8 mouse cellular contexts compared by ENCODE assay signal in the genomic region with DNA sequence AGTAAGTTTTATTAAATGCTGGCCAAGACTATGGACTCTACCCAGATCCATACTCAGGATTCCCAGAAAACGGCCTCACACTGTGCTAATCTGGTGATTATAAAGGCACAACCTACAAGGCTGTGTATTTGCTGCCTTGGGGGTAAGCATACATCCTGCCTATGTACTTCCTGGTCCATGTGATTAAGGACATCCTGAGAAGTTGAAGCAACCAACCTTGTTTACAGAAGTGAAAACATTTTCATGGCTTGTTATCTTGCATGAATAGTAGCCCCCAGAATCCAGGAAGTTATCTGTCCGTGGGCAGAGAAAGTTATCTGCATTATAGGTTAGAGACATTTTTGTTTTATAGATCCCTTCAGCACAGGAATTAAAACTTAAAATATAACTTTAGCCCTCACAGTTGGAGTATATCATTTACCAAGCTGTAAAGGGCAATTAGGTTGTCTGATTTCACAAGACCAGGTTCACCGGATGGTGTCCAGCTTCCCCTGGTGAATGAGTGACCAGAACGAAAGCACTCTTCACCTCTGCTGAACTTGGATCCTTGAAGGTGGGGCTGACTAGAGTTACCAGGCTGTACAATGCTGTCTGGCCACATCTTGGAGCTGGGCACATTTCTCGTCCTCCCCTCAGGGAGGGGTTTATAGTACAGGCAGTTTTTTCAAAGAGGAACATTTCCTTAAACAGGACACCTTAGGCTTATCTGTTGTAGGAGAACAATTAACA.
A peak's percentile ranks its signal among the peaks of the same experiment; 100 is the strongest.
DNase-seq lines count a peak whose midpoint lies in the region; ATAC-seq and TF ChIP-seq lines count a peak whose summit lies in the region.
"Had no signal": no experiment of that assay in that cellular context is flagged by ENCODE, and none has a peak within 500 bp of the region (broad histone marks: within the 10 kb centered on the region; RNA-seq: fewer than 3 reads in every experiment).

No protein-coding gene starts in this region.

- H3K9ac ChIP-seq in CH12.LX (ENCODE audit: insufficient read depth, low read depth) = no peak overlapping the region
- H3K9ac ChIP-seq in forebrain, postnatal 0 days = no peak overlapping the region
- H3K9ac ChIP-seq in midbrain, embryonic 11.5 days (ENCODE audit: low read length) = no peak overlapping the region

- TF ChIP-seq RAD21 in CH12.LX (IDR thresholded peaks at IDR 0.05; ENCODE audit: low read depth, low read length) = no peak

- H3K4me3 ChIP-seq in CH12.LX (replicated peaks in 1 of 3; ENCODE audit: low read depth in 2 of 3, low read length in 2 of 3, poor library complexity in 1 of 3) = no peak overlapping the region
- H3K4me3 ChIP-seq in forebrain, postnatal 0 days (ENCODE audit: low read depth, low read length) = no peak overlapping the region
- H3K4me3 ChIP-seq in midbrain, embryonic 11.5 days (ENCODE audit: low read depth, low read length) = no peak overlapping the region

- no peak for TF ChIP-seq CTCF in CH12.LX (conservative IDR thresholded peaks at IDR 0.05 in 1 of 2, IDR thresholded peaks at IDR 0.05 in 1 of 2; ENCODE audit: low read depth in 2 of 2, low read length in 2 of 2)
- TF ChIP-seq CTCF in forebrain, postnatal 0 days (IDR thresholded peaks at IDR 0.05; ENCODE audit: low read depth) = no peak

- no peak for DNase-seq in CH12.LX (ENCODE audit: extremely low read depth)
- DNase-seq in gastrocnemius, postnatal 14 days = peak; percentile 19
- peak; percentile 84 for DNase-seq in kidney, postnatal 14 days
- peak; percentile 41 to 52 for DNase-seq in lung, postnatal 4 days
- no peak for DNase-seq in layer of hippocampus, adult 18-20 months (ENCODE audit: low spot score in 2 of 2)
- no peak for DNase-seq in forebrain, postnatal 0 days
- DNase-seq in midbrain, embryonic 11.5 days (ENCODE audit: low spot score, missing footprints) = no peak
- DNase-seq: cerebellum, adult 2 months had no signal

- WGBS in forebrain, postnatal 0 days = 85% methylated on average over 5 of the region's 5 CpGs
- WGBS in midbrain, embryonic 11.5 days = 86% methylated on average over 5 of the region's 5 CpGs

- H3K27ac ChIP-seq in CH12.LX (ENCODE audit: insufficient read depth, low read depth) = no peak overlapping the region
- no peak overlapping the region for H3K27ac ChIP-seq in forebrain, postnatal 0 days (ENCODE audit: low read depth, low read length)
- H3K27ac ChIP-seq in midbrain, embryonic 11.5 days (ENCODE audit: low read depth, low read length) = no peak overlapping the region

- ATAC-seq in forebrain, postnatal 0 days = no peak
- no peak for ATAC-seq in midbrain, embryonic 11.5 days (ENCODE audit: low FRiP score)

- dilution Hi-C loops in CH12.LX (cut with MboI; ENCODE audit: extremely low pct_ligation_motif_present, extremely low pct_unique_long_range_greater_than_20kb, low sequenced_read_pairs) = no loop called here

- peaks cover 5% of the 10 kb centered on the region for H3K9me3 ChIP-seq in CH12.LX (replicated peaks; ENCODE audit: low read length)
- H3K9me3 ChIP-seq in forebrain, postnatal 0 days (ENCODE audit: low read length) = no peaks in the 10 kb centered on the region
- H3K9me3 ChIP-seq in midbrain, embryonic 11.5 days (ENCODE audit: control insufficient read depth, low read length) = no peaks in the 10 kb centered on the region

- TF ChIP-seq POLR2A in CH12.LX (IDR thresholded peaks at IDR 0.05; ENCODE audit: low read depth, low read length) = no peak

- peaks cover 0 to 2% of the 10 kb centered on the region in 2 experiments for H3K36me3 ChIP-seq in CH12.LX (replicated peaks in 1 of 2; ENCODE audit: control insufficient read depth in 1 of 2, insufficient read depth in 1 of 2, low read length in 1 of 2)
- H3K36me3 ChIP-seq in forebrain, postnatal 0 days (ENCODE audit: insufficient read depth) = no peaks in the 10 kb centered on the region
- H3K36me3 ChIP-seq in midbrain, embryonic 11.5 days (ENCODE audit: control insufficient read depth, insufficient read depth, low read length) = no peaks in the 10 kb centered on the region

- no peak overlapping the region for H3K4me2 ChIP-seq in CH12.LX (ENCODE audit: insufficient read depth, low read depth, poor library complexity, severe bottlenecking)
- no peak overlapping the region for H3K4me2 ChIP-seq in forebrain, postnatal 0 days (ENCODE audit: low read depth)
- H3K4me2 ChIP-seq in midbrain, embryonic 11.5 days = no peak overlapping the region

- intact Hi-C loops in gastrocnemius, postnatal 14 days (cut with DNase I; ENCODE audit: low total_unique reads) = no loop called here

- in situ Hi-C loops in CH12.LX (cut with MboI; ENCODE audit: low pct_ligation_motif_present, low pct_unique_long_range_greater_than_20kb, low sequenced_read_pairs) = loop anchor here (5.0 kb wide), 1 partner anchor 86 kb away; no protein-coding TSS in a partner anchor

- H3K27me3 ChIP-seq in CH12.LX (replicated peaks) = no peaks in the 10 kb centered on the region
- no peaks in the 10 kb centered on the region for H3K27me3 ChIP-seq in forebrain, postnatal 0 days (ENCODE audit: insufficient read depth, low read length)
- no peaks in the 10 kb centered on the region for H3K27me3 ChIP-seq in midbrain, embryonic 11.5 days (ENCODE audit: control insufficient read depth, insufficient read depth, low read length)

- peaks cover 29 to 87% of the 10 kb centered on the region in 2 experiments for H3K4me1 ChIP-seq in CH12.LX (ENCODE audit: control insufficient read depth in 1 of 2, insufficient read depth in 2 of 2)
- H3K4me1 ChIP-seq in forebrain, postnatal 0 days (ENCODE audit: insufficient read depth) = no peaks in the 10 kb centered on the region
- no peaks in the 10 kb centered on the region for H3K4me1 ChIP-seq in midbrain, embryonic 11.5 days (ENCODE audit: control insufficient read depth, insufficient read depth, low read length)

- no peak for TF ChIP-seq EP300 in CH12.LX (IDR thresholded peaks at IDR 0.05; ENCODE audit: low read length)

- H3K79me2 ChIP-seq in CH12.LX (replicated peaks; ENCODE audit: control insufficient read depth, extremely low read depth, insufficient read depth, poor library complexity, severe bottlenecking) = no peaks in the 10 kb centered on the region

TF ChIP-seq in CH12.LX, 34 proteins besides CTCF, POLR2A, EP300 and RAD21:
- TF ChIP-seq ELF1 (IDR thresholded peaks at IDR 0.05; ENCODE audit: low read depth, low read length) (0 out of 2 replicates have a peak, but pooled peaks have one; percentile 18), ZC3H11A (IDR thresholded peaks at IDR 0.05; ENCODE audit: low read depth, low read length) (no peak), JUND (conservative IDR thresholded peaks at IDR 0.05; ENCODE audit: low read depth, low read length) (no peak), NELFE (IDR thresholded peaks at IDR 0.05; ENCODE audit: low read depth, low read length) (no peak)

Comparison
In these comparisons a context has a peak if more than half of its experiments do, and no peak if none do; other contexts are left out.
1. DNase-seq: peak in gastrocnemius, postnatal 14 days (single experiment), kidney, postnatal 14 days (single experiment) and lung, postnatal 4 days (2 of 2); none in CH12.LX (single experiment), layer of hippocampus, adult 18-20 months (0 of 2), forebrain, postnatal 0 days (single experiment) and midbrain, embryonic 11.5 days (single experiment).